Mouse (Mus musculus): ENCODE results near the gene Gnb5. TPM values are rescaled to one million over a fixed set of nuclear protein-coding genes. Genes with fewer than 3 reads are reported as not detected.

Gnb5 gene
- total and polyA plus RNA-seq, 2 experiments from 2014 or later, result 96.0 to 104 TPM

DNA sequence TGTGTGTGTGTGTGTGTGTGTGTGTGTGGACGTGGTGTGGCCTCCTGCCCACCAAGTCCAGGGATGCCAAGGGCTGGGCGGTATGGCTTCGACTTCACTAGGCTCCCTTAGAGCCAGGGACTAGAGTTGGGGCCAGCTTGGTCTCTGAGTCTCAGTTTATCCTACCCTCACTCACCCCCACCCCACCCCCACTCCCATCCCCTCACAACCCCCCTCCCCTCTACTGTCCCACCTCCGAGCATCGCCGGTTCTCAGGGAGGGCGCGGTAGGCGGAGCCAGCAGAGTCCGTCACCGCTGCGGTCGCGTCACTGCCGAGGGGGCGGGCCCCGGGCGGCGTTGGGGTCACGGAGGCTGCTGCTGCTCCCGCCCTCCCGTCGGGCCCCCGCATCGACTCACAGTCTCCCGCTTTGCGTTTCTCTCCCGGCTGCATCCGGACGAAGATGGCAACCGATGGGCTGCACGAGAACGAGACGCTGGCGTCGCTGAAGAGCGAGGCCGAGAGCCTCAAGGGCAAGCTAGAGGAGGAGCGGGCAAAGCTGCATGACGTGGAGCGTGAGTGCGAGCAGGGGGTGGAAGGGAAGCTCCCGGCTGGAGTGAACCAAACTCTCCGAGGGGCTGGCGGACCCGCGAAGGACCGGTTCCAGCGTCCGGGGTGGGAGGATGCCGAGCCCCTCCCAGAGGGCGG lies 7.9 kb downstream of the Gnb5 start:
- peak overlapping the region; percentile 79 for H3K4me3 ChIP-seq (ENCODE audit: low read length)
- H3K9me3 ChIP-seq (ENCODE audit: low read length), result no peaks in the 10 kb centered on the region
- TF ChIP-seq CTCF (IDR thresholded peaks at IDR 0.05; ENCODE audit: low read depth), result peak; percentile 43; the same call in 1 of the 2 replicates
- under 1% methylated on average over 48 of the region's 52 CpGs for WGBS
- H3K27ac ChIP-seq, result peak overlapping the region; percentile 85
- peaks cover 8% of the 10 kb centered on the region; the same call in 1 of the 2 replicates for H3K4me1 ChIP-seq (ENCODE audit: insufficient read depth, low read length)
- H3K36me3 ChIP-seq (ENCODE audit: insufficient read depth, low read length), result no peaks in the 10 kb centered on the region; the same call in 1 of the 2 replicates
- no peaks in the 10 kb centered on the region for H3K27me3 ChIP-seq (ENCODE audit: insufficient read depth, low read length)
- peak overlapping the region; percentile 79 for H3K4me2 ChIP-seq (ENCODE audit: low read depth, low read length)
- peak overlapping the region; percentile 56 for H3K9ac ChIP-seq (replicated peaks; ENCODE audit: low read length)
- DNase-seq (ENCODE audit: low spot score) (peak; percentile 88), ATAC-seq (peak; percentile 91)

DNA sequence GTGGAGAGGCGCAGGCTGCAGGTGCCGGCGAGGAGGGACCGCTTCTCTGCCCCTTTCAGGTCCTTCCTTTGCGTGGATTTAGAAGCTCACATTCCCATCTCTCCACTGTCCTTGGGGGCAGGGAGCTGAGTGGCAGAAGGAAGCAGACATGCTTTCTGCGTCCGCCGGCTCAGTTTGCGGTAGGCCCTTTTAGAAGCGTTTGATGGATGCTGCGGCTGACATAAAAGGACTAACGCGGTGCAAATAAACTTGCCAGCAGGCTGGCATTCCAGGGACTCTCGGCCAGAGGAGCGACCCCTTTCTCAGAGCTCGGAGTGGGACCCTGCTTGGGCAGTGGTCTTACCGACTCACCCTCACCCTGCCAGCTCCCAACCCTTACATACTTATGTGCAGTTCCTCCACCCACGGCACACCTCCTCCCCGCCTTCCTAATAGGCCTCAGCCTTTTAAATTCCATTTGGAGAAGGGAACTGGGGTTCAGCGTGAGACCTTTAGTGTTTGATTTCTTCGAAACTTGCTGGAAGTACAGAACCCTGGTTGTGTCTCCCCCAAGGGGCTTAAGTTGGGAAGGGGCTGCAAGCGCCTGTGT lies 8.5 kb downstream of the Gnb5 start:
- peak overlapping the region; percentile 56 for H3K9ac ChIP-seq (replicated peaks; ENCODE audit: low read length)
- H3K36me3 ChIP-seq (ENCODE audit: insufficient read depth, low read length), result no peaks in the 10 kb centered on the region; the same call in 1 of the 2 replicates
- no peaks in the 10 kb centered on the region for H3K27me3 ChIP-seq (ENCODE audit: insufficient read depth, low read length)
- no peaks in the 10 kb centered on the region for H3K9me3 ChIP-seq (ENCODE audit: low read length)
- peak overlapping the region; percentile 79 for H3K4me2 ChIP-seq (ENCODE audit: low read depth, low read length)
- peak overlapping the region; percentile 79 for H3K4me3 ChIP-seq (ENCODE audit: low read length)
- peak; percentile 8; the same call in 1 of the 2 replicates for ATAC-seq
- peak overlapping the region; percentile 85 for H3K27ac ChIP-seq
- peaks cover 8% of the 10 kb centered on the region; the same call in 1 of the 2 replicates for H3K4me1 ChIP-seq (ENCODE audit: insufficient read depth, low read length)
- DNase-seq (ENCODE audit: low spot score), result no peak
- WGBS, result 2% methylated on average over 22 of the region's 22 CpGs
- TF ChIP-seq CTCF (IDR thresholded peaks at IDR 0.05; ENCODE audit: low read depth), result no peak

DNA sequence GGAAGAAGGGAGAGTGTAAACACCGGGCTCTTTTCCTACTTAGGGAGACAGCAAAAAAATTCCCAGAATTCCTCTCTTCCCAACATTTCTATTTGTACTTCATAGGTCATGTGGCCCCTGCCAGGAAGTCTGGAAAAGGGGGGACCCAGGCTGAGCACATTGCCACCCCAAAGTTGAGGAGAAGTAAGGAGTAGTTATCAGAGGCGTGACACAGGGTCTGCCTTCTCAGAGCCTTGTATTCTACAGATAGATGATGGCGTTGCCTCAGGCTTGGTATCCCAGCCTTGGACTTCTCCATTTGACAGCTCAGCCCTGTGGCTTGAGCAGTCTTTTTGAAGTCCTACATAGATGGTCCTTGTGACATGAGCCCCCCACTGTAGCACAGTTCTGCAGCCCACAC lies 9.2 kb downstream of the Gnb5 start:
- DNase-seq (ENCODE audit: low spot score) (no peak), ATAC-seq (no peak)
- Histone ChIP-seq H3K9me3 (ENCODE audit: low read length) (no peaks in the 10 kb centered on the region), H3K36me3 (ENCODE audit: insufficient read depth, low read length) (no peaks in the 10 kb centered on the region; the same call in 1 of the 2 replicates), H3K4me2 (ENCODE audit: low read depth, low read length) (peak overlapping the region; percentile 79), H3K27ac (no peak overlapping the region), H3K27me3 (ENCODE audit: insufficient read depth, low read length) (no peaks in the 10 kb centered on the region), H3K9ac (replicated peaks; ENCODE audit: low read length) (no peak overlapping the region), H3K4me1 (ENCODE audit: insufficient read depth, low read length) (peaks cover 8% of the 10 kb centered on the region; the same call in 1 of the 2 replicates), H3K4me3 (ENCODE audit: low read length) (peak overlapping the region; percentile 79)
- 62% methylated on average over 3 of the region's 3 CpGs for WGBS
- no peak for TF ChIP-seq CTCF (IDR thresholded peaks at IDR 0.05; ENCODE audit: low read depth)

DNA sequence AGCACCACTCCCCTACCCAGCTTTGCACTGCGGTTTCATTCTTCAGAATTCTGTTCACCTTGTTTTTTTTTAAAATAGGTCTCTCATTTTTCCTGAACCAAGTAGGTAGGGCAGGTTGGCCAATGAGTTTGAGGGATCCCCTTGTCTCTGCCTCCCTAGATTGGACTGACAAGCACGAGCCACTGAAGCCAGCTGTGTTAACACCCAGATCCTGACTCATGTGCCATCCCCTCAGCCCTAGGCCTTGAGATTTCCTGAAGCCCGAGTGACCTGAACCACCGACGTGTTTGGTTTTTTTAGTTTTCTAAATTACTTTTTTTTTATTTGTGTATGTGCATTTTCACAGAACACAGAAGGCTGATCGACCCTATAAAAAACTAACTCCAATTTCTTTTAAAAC lies 10.7 kb downstream of the Gnb5 start:
- no peak for TF ChIP-seq CTCF (IDR thresholded peaks at IDR 0.05; ENCODE audit: low read depth)
- 92% methylated on average over 6 of the region's 6 CpGs for WGBS
- peaks cover 8% of the 10 kb centered on the region; the same call in 1 of the 2 replicates for H3K4me1 ChIP-seq (ENCODE audit: insufficient read depth, low read length)
- DNase-seq (ENCODE audit: low spot score) (no peak), ATAC-seq (no peak)
- H3K9ac ChIP-seq (replicated peaks; ENCODE audit: low read length), result no peak overlapping the region
- H3K9me3 ChIP-seq (ENCODE audit: low read length), result no peaks in the 10 kb centered on the region
- no peaks in the 10 kb centered on the region; the same call in 1 of the 2 replicates for H3K36me3 ChIP-seq (ENCODE audit: insufficient read depth, low read length)
- no peak overlapping the region for H3K27ac ChIP-seq
- H3K4me2 ChIP-seq (ENCODE audit: low read depth, low read length), result no peak overlapping the region
- no peak overlapping the region for H3K4me3 ChIP-seq (ENCODE audit: low read length)
- H3K27me3 ChIP-seq (ENCODE audit: insufficient read depth, low read length), result no peaks in the 10 kb centered on the region

DNA sequence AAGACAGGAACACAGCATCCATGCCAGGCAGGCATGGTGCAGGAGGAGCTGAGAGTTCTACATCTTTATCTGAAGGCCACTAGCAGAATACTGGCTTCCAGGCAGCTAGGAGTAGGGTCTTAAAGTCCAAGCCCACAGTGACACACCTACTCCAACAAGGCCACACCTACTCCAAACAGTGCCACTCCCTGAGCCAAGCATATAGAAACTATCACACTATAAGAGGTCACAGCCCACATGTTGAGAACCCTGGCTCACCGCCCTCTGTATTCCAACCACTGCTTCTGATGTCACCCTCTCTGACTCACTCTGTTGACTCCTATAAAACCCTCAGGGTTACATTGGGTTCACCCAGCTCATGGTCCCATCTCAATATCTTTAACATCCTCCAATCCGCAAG lies 12.1 kb downstream of the Gnb5 start:
- 89% methylated on average over 2 of the region's 2 CpGs for WGBS
- no peak overlapping the region for H3K9ac ChIP-seq (replicated peaks; ENCODE audit: low read length)
- H3K4me1 ChIP-seq (ENCODE audit: insufficient read depth, low read length), result peaks cover 8% of the 10 kb centered on the region; the same call in 1 of the 2 replicates
- no peaks in the 10 kb centered on the region; the same call in 1 of the 2 replicates for H3K36me3 ChIP-seq (ENCODE audit: insufficient read depth, low read length)
- no peak overlapping the region for H3K4me3 ChIP-seq (ENCODE audit: low read length)
- ATAC-seq (no peak), DNase-seq (ENCODE audit: low spot score) (no peak)
- H3K4me2 ChIP-seq (ENCODE audit: low read depth, low read length), result no peak overlapping the region
- H3K27me3 ChIP-seq (ENCODE audit: insufficient read depth, low read length), result no peaks in the 10 kb centered on the region
- H3K9me3 ChIP-seq (ENCODE audit: low read length), result no peaks in the 10 kb centered on the region
- no peak for TF ChIP-seq CTCF (IDR thresholded peaks at IDR 0.05; ENCODE audit: low read depth)
- H3K27ac ChIP-seq, result no peak overlapping the region

DNA sequence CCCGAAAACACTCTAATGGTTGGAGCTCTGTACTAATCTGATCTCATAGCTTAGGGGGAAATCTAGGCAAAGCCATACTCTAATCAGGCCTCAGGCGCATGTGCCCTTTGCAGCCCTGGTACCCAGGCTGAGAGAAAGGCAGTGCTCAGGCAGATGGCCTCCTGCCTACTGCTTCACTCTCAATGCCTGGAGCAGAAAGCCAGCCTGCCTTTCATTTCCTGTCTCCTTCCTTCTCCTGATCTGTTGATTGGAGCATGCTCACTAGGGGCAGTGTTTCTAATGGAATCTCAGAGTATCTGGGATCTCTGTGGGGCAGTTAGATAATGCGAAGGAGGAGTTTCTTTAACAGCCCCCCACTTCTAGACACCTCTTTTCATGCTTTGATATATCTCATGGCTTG lies 13.3 kb downstream of the Gnb5 start:
- Histone ChIP-seq H3K4me1 (ENCODE audit: insufficient read depth, low read length) (peaks cover 8% of the 10 kb centered on the region; the same call in 1 of the 2 replicates), H3K4me3 (ENCODE audit: low read length) (no peak overlapping the region), H3K27me3 (ENCODE audit: insufficient read depth, low read length) (no peaks in the 10 kb centered on the region), H3K36me3 (ENCODE audit: insufficient read depth, low read length) (no peaks in the 10 kb centered on the region; the same call in 1 of the 2 replicates), H3K9ac (replicated peaks; ENCODE audit: low read length) (no peak overlapping the region), H3K9me3 (ENCODE audit: low read length) (no peaks in the 10 kb centered on the region), H3K27ac (no peak overlapping the region; the same call in 1 of the 2 replicates), H3K4me2 (ENCODE audit: low read depth, low read length) (no peak overlapping the region)
- DNase-seq (ENCODE audit: low spot score) (peak; percentile 47), ATAC-seq (no peak)
- WGBS, result 76% methylated on average over 3 of the region's 3 CpGs
- TF ChIP-seq CTCF (IDR thresholded peaks at IDR 0.05; ENCODE audit: low read depth), result peak; percentile 56

Data from hindbrain, postnatal 0 days (tissue).